Mouse (Mus musculus): ENCODE data around the gene Gm44596. TPM values are rescaled to one million over a fixed set of nuclear protein-coding genes. Genes with fewer than 3 reads are reported as not detected.

Gm44596 gene
- total RNA-seq, 4 experiments from 2014 or later = not detected

- DNase-seq (ENCODE audit: low spot score in 2 of 2) = no peak
These were observed 52.3 kb downstream of the Gm44596 start for GRCm38 (mm10) chr6:128427571-128427970.

GRCm38 (mm10) chr6:128429300-128429699 lies 54.0 kb downstream of the Gm44596 start:
- DNase-seq (ENCODE audit: low spot score in 2 of 2) = no peak

- no peak for DNase-seq (ENCODE audit: low spot score in 2 of 2)
These were observed 54.5 kb downstream of the Gm44596 start for GRCm38 (mm10) chr6:128429826-128430225.

GRCm38 (mm10) chr6:128432356-128432915 lies 57.1 kb downstream of the Gm44596 start:
- DNase-seq (ENCODE audit: low spot score in 2 of 2) = no peak

- DNase-seq (ENCODE audit: low spot score in 2 of 2) = no peak
These were observed 58.3 kb downstream of the Gm44596 start for GRCm38 (mm10) chr6:128433566-128433965.

- DNase-seq (ENCODE audit: low spot score in 2 of 2) = no peak
These were observed 60.2 kb downstream of the Gm44596 start for GRCm38 (mm10) chr6:128435474-128435873.

GRCm38 (mm10) chr6:128436356-128437005 lies 61.2 kb downstream of the Gm44596 start:
- DNase-seq (ENCODE audit: low spot score in 2 of 2) = no peak

GRCm38 (mm10) chr6:128437288-128437687 lies 62.0 kb downstream of the Gm44596 start:
- DNase-seq (ENCODE audit: low spot score in 2 of 2) = no peak

GRCm38 (mm10) chr6:128437731-128438316 lies 62.5 kb downstream of the Gm44596 start:
- no peak for DNase-seq (ENCODE audit: low spot score in 2 of 2)

GRCm38 (mm10) chr6:128438317-128438870 lies 63.1 kb downstream of the Gm44596 start, which contains the start of gene Fkbp4:
Gene Fkbp4, minus strand, starts transcription at chr6:128438677.
- DNase-seq (ENCODE audit: low spot score in 2 of 2) = peak; percentile 73 to 91

- DNase-seq (ENCODE audit: low spot score in 2 of 2) = no peak
These were observed 63.6 kb downstream of the Gm44596 start for GRCm38 (mm10) chr6:128438871-128439341.

GRCm38 (mm10) chr6:128440238-128440637 lies 64.9 kb downstream of the Gm44596 start:
- no peak for DNase-seq (ENCODE audit: low spot score in 2 of 2)

GRCm38 (mm10) chr6:128445761-128446535 lies 70.6 kb downstream of the Gm44596 start:
- DNase-seq (ENCODE audit: low spot score in 2 of 2) = no peak

- DNase-seq (ENCODE audit: low spot score in 2 of 2) = no peak
These were observed 71.8 kb downstream of the Gm44596 start for GRCm38 (mm10) chr6:128447063-128447462.

- DNase-seq (ENCODE audit: low spot score in 2 of 2) = peak in 1 of 2 experiments; percentile 37
These were observed 80.7 kb downstream of the Gm44596 start for GRCm38 (mm10) chr6:128455835-128456605.

Other genes starting within 250 kb of the Gm44596 start
- gene Tspan9, start 231.9 kb upstream of the Gm44596 start, total RNA-seq (2022) = 10 to 100 TPM; 45.6 to 54.7 (median 49.0) TPM
- 1 to 10 TPM in 2 of 4 experiments, under 1 TPM in 2; 0.57 to 1.7 (median 0.92) TPM for gene Tead4, start 74.7 kb upstream of the Gm44596 start, total RNA-seq (2022)
- 10 to 100 TPM; 16.6 to 22.1 (median 20.2) TPM for gene Tulp3, start 19.7 kb upstream of the Gm44596 start, total RNA-seq (2022)
- gene Rhno1, start 12.6 kb upstream of the Gm44596 start, total RNA-seq (2022) = 10 to 100 TPM; 17.3 to 20.1 (median 18.8) TPM
- gene Foxm1, start 12.5 kb upstream of the Gm44596 start, total RNA-seq (2022) = 1 to 10 TPM in 3 of 4 experiments, under 1 TPM in 1; 0.81 to 1.8 (median 1.7) TPM
- 1 to 10 TPM; 1.6 to 2.3 (median 1.9) TPM for gene Tex52, start within 50 bp of the Gm44596 start, total RNA-seq (2022)
- 10 to 100 TPM; 11.6 to 14.2 (median 11.9) TPM for gene Nrip2, start 23.8 kb downstream of the Gm44596 start, total RNA-seq (2022)
- 10 to 100 TPM; 25.7 to 34.9 (median 29.0) TPM for gene Itfg2, start 49.4 kb downstream of the Gm44596 start, total RNA-seq (2022)
- 100 to 1,000 TPM; 107 to 120 (median 113) TPM for gene Fkbp4, start 63.2 kb downstream of the Gm44596 start, total RNA-seq (2022)
- gene Pzp, start 151.2 kb downstream of the Gm44596 start, total RNA-seq (2022) = not detected
- 10 to 100 TPM in 2 of 4 experiments, 1 to 10 TPM in 2; 6.2 to 13.6 (median 9.9) TPM for gene A2ml1, start 206.1 kb downstream of the Gm44596 start, total RNA-seq (2022)
- not detected for gene Klrb1a, start 248.0 kb downstream of the Gm44596 start, total RNA-seq (2022)